Mouse (Mus musculus) ovary, postnatal 10 days (tissue): Measurements from ENCODE around the gene Olfr557.

ENCODE experiments used
- DNase-seq: peaks from one replicate; pipeline ENCODE4 v3.0.0; 2022; ENCODE audit warnings: low spot score

The Olfr557 gene

GRCm38 (mm10) chr7:102695358-102696125, at the start of gene Olfr557:
Gene Olfr557 (plus strand): TSS chr7:102695910.
- no peak for DNase-seq

GRCm38 (mm10) chr7:102658523-102658922, 37.2 kb upstream of the Olfr557 start, which contains the start of gene Olfr555:
Gene Olfr555 (plus strand): TSS chr7:102658823.
- DNase-seq, result no peak

GRCm38 (mm10) chr7:102664599-102664998, 31.1 kb upstream of the Olfr557 start, which contains the start of gene Olfr556:
Gene Olfr556 (plus strand): TSS chr7:102664899.
- DNase-seq, result no peak

GRCm38 (mm10) chr7:102665378-102665777, 30.3 kb upstream of the Olfr557 start:
- no peak for DNase-seq

- no peak for DNase-seq
Observed at GRCm38 (mm10) chr7:102676225-102676624, 19.5 kb upstream of the Olfr557 start.

- DNase-seq, result no peak
Observed at GRCm38 (mm10) chr7:102681916-102682315, 13.8 kb upstream of the Olfr557 start.

GRCm38 (mm10) chr7:102686944-102687501, 8.7 kb upstream of the Olfr557 start, which contains the start of gene Trim68:
Gene Trim68 (minus strand): TSS chr7:102687327.
- DNase-seq, result peak; percentile 66

GRCm38 (mm10) chr7:102698461-102698860, 2.8 kb downstream of the Olfr557 start:
- no peak for DNase-seq

- DNase-seq, result no peak
Observed at GRCm38 (mm10) chr7:102701915-102702314, 6.2 kb downstream of the Olfr557 start, which contains the start of gene Olfr558. Gene Olfr558 (plus strand): TSS chr7:102702215.

- no peak for DNase-seq
Observed at GRCm38 (mm10) chr7:102718970-102719369, 23.3 kb downstream of the Olfr557 start, which contains the start of gene Olfr33. Gene Olfr33 (minus strand): TSS chr7:102719070.

GRCm38 (mm10) chr7:102727391-102727790, 31.7 kb downstream of the Olfr557 start, which contains the start of gene Olfr559:
Gene Olfr559 (minus strand): TSS chr7:102727491.
- no peak for DNase-seq

GRCm38 (mm10) chr7:102733793-102734192, 38.1 kb downstream of the Olfr557 start:
- DNase-seq, result no peak

- DNase-seq, result no peak
Observed at GRCm38 (mm10) chr7:102737705-102738104, 42.0 kb downstream of the Olfr557 start.
